Mouse (Mus musculus): ENCODE measurements at regions not wholly inside any gene's neighbourhood (a gene's known extent, or its start where the extent isn't known, plus 50 kb on each side); places are given as distances from the start of the nearest gene placed in this dataset.

GRCm38 (mm10) chr8:118042253-118042860 is 240.6 kb upstream of the Mphosph6 start:
- no peak for ATAC-seq (replicated peaks in 1 of 2; ENCODE audit: insufficient read depth in 1 of 2, low FRiP score in 2 of 2, low TSS enrichment in 1 of 2, low read depth in 1 of 2, poor library complexity in 2 of 2, severe bottlenecking in 2 of 2)

GRCm38 (mm10) chr8:118041253-118041652 is 239.5 kb upstream of the Mphosph6 start:
- peak in 1 of 2 experiments; percentile 22; a peak in 1 of 4 replicates for ATAC-seq (replicated peaks in 1 of 2; ENCODE audit: insufficient read depth in 1 of 2, low FRiP score in 2 of 2, low TSS enrichment in 1 of 2, low read depth in 1 of 2, poor library complexity in 2 of 2, severe bottlenecking in 2 of 2)

GRCm38 (mm10) chr8:118037801-118038200 is 236.1 kb upstream of the Mphosph6 start:
- no peak for ATAC-seq (replicated peaks in 1 of 2; ENCODE audit: insufficient read depth in 1 of 2, low FRiP score in 2 of 2, low TSS enrichment in 1 of 2, low read depth in 1 of 2, poor library complexity in 2 of 2, severe bottlenecking in 2 of 2)

GRCm38 (mm10) chr8:118034051-118034450 is 232.3 kb upstream of the Mphosph6 start:
- ATAC-seq (replicated peaks in 1 of 2; ENCODE audit: insufficient read depth in 1 of 2, low FRiP score in 2 of 2, low TSS enrichment in 1 of 2, low read depth in 1 of 2, poor library complexity in 2 of 2, severe bottlenecking in 2 of 2), result no peak

- no peak for ATAC-seq (replicated peaks in 1 of 2; ENCODE audit: insufficient read depth in 1 of 2, low FRiP score in 2 of 2, low TSS enrichment in 1 of 2, low read depth in 1 of 2, poor library complexity in 2 of 2, severe bottlenecking in 2 of 2)
Measured at GRCm38 (mm10) chr8:118031406-118031805, 229.7 kb upstream of the Mphosph6 start.

GRCm38 (mm10) chr8:118028061-118028850 is 226.5 kb upstream of the Mphosph6 start:
- no peak for ATAC-seq (replicated peaks in 1 of 2; ENCODE audit: insufficient read depth in 1 of 2, low FRiP score in 2 of 2, low TSS enrichment in 1 of 2, low read depth in 1 of 2, poor library complexity in 2 of 2, severe bottlenecking in 2 of 2)

GRCm38 (mm10) chr8:118023451-118023850 is 221.7 kb upstream of the Mphosph6 start:
- ATAC-seq (replicated peaks in 1 of 2; ENCODE audit: insufficient read depth in 1 of 2, low FRiP score in 2 of 2, low TSS enrichment in 1 of 2, low read depth in 1 of 2, poor library complexity in 2 of 2, severe bottlenecking in 2 of 2), result no peak

GRCm38 (mm10) chr8:118021978-118022377 is 220.2 kb upstream of the Mphosph6 start:
- no peak for ATAC-seq (replicated peaks in 1 of 2; ENCODE audit: insufficient read depth in 1 of 2, low FRiP score in 2 of 2, low TSS enrichment in 1 of 2, low read depth in 1 of 2, poor library complexity in 2 of 2, severe bottlenecking in 2 of 2)

- no peak for ATAC-seq (replicated peaks in 1 of 2; ENCODE audit: insufficient read depth in 1 of 2, low FRiP score in 2 of 2, low TSS enrichment in 1 of 2, low read depth in 1 of 2, poor library complexity in 2 of 2, severe bottlenecking in 2 of 2)
Measured at GRCm38 (mm10) chr8:118017261-118017660, 215.5 kb upstream of the Mphosph6 start.

GRCm38 (mm10) chr8:118005186-118005585 is 203.4 kb upstream of the Mphosph6 start:
- no peak for ATAC-seq (replicated peaks in 1 of 2; ENCODE audit: insufficient read depth in 1 of 2, low FRiP score in 2 of 2, low TSS enrichment in 1 of 2, low read depth in 1 of 2, poor library complexity in 2 of 2, severe bottlenecking in 2 of 2)

GRCm38 (mm10) chr8:118004391-118004851 is 202.7 kb upstream of the Mphosph6 start:
- no peak for ATAC-seq (replicated peaks in 1 of 2; ENCODE audit: insufficient read depth in 1 of 2, low FRiP score in 2 of 2, low TSS enrichment in 1 of 2, low read depth in 1 of 2, poor library complexity in 2 of 2, severe bottlenecking in 2 of 2)

GRCm38 (mm10) chr8:118001138-118001537 is 199.4 kb upstream of the Mphosph6 start:
- no peak for ATAC-seq (replicated peaks in 1 of 2; ENCODE audit: insufficient read depth in 1 of 2, low FRiP score in 2 of 2, low TSS enrichment in 1 of 2, low read depth in 1 of 2, poor library complexity in 2 of 2, severe bottlenecking in 2 of 2)

- ATAC-seq (replicated peaks in 1 of 2; ENCODE audit: insufficient read depth in 1 of 2, low FRiP score in 2 of 2, low TSS enrichment in 1 of 2, low read depth in 1 of 2, poor library complexity in 2 of 2, severe bottlenecking in 2 of 2), result no peak
Measured at GRCm38 (mm10) chr8:117991826-117992225, 190.1 kb upstream of the Mphosph6 start.

- ATAC-seq (replicated peaks in 1 of 2; ENCODE audit: insufficient read depth in 1 of 2, low FRiP score in 2 of 2, low TSS enrichment in 1 of 2, low read depth in 1 of 2, poor library complexity in 2 of 2, severe bottlenecking in 2 of 2), result no peak
Measured at GRCm38 (mm10) chr8:117988781-117989180, 187.0 kb upstream of the Mphosph6 start.

- no peak for ATAC-seq (replicated peaks in 1 of 2; ENCODE audit: insufficient read depth in 1 of 2, low FRiP score in 2 of 2, low TSS enrichment in 1 of 2, low read depth in 1 of 2, poor library complexity in 2 of 2, severe bottlenecking in 2 of 2)
Measured at GRCm38 (mm10) chr8:117968306-117968705, 166.6 kb upstream of the Mphosph6 start.

GRCm38 (mm10) chr8:117966556-117966955 is 164.8 kb upstream of the Mphosph6 start:
- no peak for ATAC-seq (replicated peaks in 1 of 2; ENCODE audit: insufficient read depth in 1 of 2, low FRiP score in 2 of 2, low TSS enrichment in 1 of 2, low read depth in 1 of 2, poor library complexity in 2 of 2, severe bottlenecking in 2 of 2)

- no peak for ATAC-seq (replicated peaks in 1 of 2; ENCODE audit: insufficient read depth in 1 of 2, low FRiP score in 2 of 2, low TSS enrichment in 1 of 2, low read depth in 1 of 2, poor library complexity in 2 of 2, severe bottlenecking in 2 of 2)
Measured at GRCm38 (mm10) chr8:117963426-117963825, 161.7 kb upstream of the Mphosph6 start.

- no peak for ATAC-seq (replicated peaks in 1 of 2; ENCODE audit: insufficient read depth in 1 of 2, low FRiP score in 2 of 2, low TSS enrichment in 1 of 2, low read depth in 1 of 2, poor library complexity in 2 of 2, severe bottlenecking in 2 of 2)
Measured at GRCm38 (mm10) chr8:117962666-117963065, 160.9 kb upstream of the Mphosph6 start.

GRCm38 (mm10) chr8:117959501-117959900 is 157.8 kb upstream of the Mphosph6 start:
- no peak for ATAC-seq (replicated peaks in 1 of 2; ENCODE audit: insufficient read depth in 1 of 2, low FRiP score in 2 of 2, low TSS enrichment in 1 of 2, low read depth in 1 of 2, poor library complexity in 2 of 2, severe bottlenecking in 2 of 2)

Measured in hematopoietic stem cell, adult 5-6 weeks (primary cell).